Mouse (Mus musculus) lung, embryonic 16.5 days (tissue): ENCODE data around the gene Ppfia3. TPM values are rescaled to one million over a fixed set of nuclear protein-coding genes. Genes with fewer than 3 reads are reported as not detected.

Source experiments
- ATAC-seq: fragments of 200-750 bp; cut with Nextera tagmentation; 2 replicates; pipeline ENCODE4 v1.8.0; 2017; ENCODE audit warnings: low read depth, mild to moderate bottlenecking, moderate library complexity
- H3K27ac ChIP-seq: fragments of 300-500 bp; sonication (generic); 2 replicates; pipeline ENCODE4 v1.5.1; 2014; ENCODE audit warnings: mild to moderate bottlenecking, control low read depth, low read length
- H3K27me3 ChIP-seq: fragments of 300-500 bp; sonication (generic); 2 replicates; pipeline ENCODE4 v1.6.1; 2014; ENCODE audit warnings: low read depth, low read length, mixed read lengths; ENCODE audit not compliant: control insufficient read depth, insufficient read depth
- H3K36me3 ChIP-seq: fragments of 300-500 bp; sonication (generic); 2 replicates; pipeline ENCODE4 v1.6.1; 2014; ENCODE audit warnings: low read length; ENCODE audit not compliant: control insufficient read depth, insufficient read depth
- H3K4me1 ChIP-seq: fragments of 300-500 bp; sonication (generic); replicated peaks from 2 replicates; pipeline ENCODE4 v1.6.1; 2014; ENCODE audit warnings: low read length, mixed read lengths; ENCODE audit not compliant: control insufficient read depth, insufficient read depth
- H3K4me2 ChIP-seq: fragments of 300-500 bp; sonication (generic); 2 replicates; pipeline ENCODE4 v1.6.1; 2014; ENCODE audit warnings: low read depth, low read length, control low read depth
- H3K4me3 ChIP-seq: fragments of 300-500 bp; sonication (generic); 2 replicates; pipeline ENCODE4 v1.5.1; 2014; ENCODE audit warnings: mild to moderate bottlenecking, low read length, control low read depth
- H3K9ac ChIP-seq: fragments of 300-500 bp; sonication (generic); 2 replicates; pipeline ENCODE4 v1.6.1; 2014; ENCODE audit warnings: low read length, control low read depth
- H3K9me3 ChIP-seq: fragments of 300-500 bp; sonication (generic); 2 replicates; pipeline ENCODE4 v1.6.1; 2016; ENCODE audit warnings: low read length; ENCODE audit not compliant: control insufficient read depth
- WGBS: fragments of 180-500 bp; shearing (Covaris S2); extraction: QIAGEN DNeasy Blood & Tissue Kit; methylation state at CpG from one replicate; pipeline ENCODE4 v1.1.7; 2014; 5-methylcytosine and 5-hydroxymethylcytosine counted together
- polyA plus RNA-seq: library from polyadenylated mRNA; unstranded; fragments of >200 nt; fragmentation: Nextera tagmentation; extraction: Ambion mirVana; gene quantifications from 2 replicates; pipeline ENCODE4 v1.2.1, GENCODE M21; 2015

Ppfia3 gene
- polyA plus RNA-seq, 1 experiment from 2014 or later: 2.5 TPM

DNA sequence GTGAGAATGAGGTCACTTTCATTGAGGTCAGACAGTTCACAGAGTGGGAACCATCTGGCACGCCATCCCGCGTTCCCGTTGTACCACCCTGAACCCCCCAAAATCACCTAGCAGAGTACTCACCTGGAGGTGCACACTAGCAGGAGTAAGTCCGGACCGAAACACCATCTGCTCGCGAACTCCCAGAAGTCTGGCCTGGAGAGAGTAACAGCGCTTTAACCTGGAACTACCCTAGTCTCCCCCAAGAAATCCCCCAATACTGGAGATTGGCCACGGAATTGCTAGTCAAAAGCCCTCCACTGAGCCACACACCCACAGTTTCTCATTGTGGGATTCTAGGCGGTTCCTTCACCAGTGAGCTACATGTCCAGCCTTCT lies 26.8 kb downstream of the Ppfia3 start:
- peaks cover 2% of the 10 kb centered on the region; the same call in 1 of the 2 replicates for H3K27me3 ChIP-seq
- 3% methylated on average over 11 of the region's 11 CpGs for WGBS
- peaks cover 36% of the 10 kb centered on the region for H3K4me1 ChIP-seq
- H3K27ac ChIP-seq: 0 out of 2 replicates have a peak overlapping the region, but pooled peaks have one; percentile 4
- ATAC-seq: no peak
- H3K9ac ChIP-seq: peak overlapping the region; percentile 86
- no peaks in the 10 kb centered on the region for H3K9me3 ChIP-seq
- H3K36me3 ChIP-seq: no peaks in the 10 kb centered on the region
- H3K4me3 ChIP-seq: peak overlapping the region; percentile 65
- peak overlapping the region; percentile 95 for H3K4me2 ChIP-seq

DNA sequence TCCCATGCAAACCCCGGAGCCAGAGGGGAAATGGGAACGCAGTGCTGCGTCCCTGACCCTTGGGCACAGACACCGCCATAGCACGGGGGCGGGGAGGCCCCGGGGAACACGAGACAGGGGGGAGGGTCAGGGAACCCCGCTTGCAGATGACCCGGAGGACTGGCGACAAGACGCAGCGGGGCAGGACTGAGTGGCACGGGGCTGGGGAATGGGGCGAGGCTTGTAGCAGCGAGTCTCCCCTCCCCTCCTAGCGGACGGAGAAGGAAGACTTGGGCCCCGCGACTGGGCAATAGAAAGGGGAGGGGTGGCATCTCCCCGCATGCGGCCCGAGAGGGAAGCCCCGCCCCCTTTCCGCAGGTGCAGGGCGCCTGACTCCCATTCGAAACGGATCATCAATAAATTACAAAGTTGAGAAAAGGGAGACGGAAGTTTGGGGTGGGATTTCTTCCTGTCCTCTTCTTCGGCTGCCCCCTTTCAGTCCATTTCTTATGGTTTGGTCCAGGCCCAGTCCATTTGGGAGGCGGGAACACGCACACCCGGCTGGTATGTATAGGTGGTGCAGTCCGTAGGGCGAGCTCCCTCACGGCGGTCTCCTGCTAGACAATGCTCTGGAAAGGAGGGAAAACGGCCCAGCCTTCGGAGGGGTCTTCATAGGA lies 27.3 kb downstream of the Ppfia3 start:
- H3K36me3 ChIP-seq: no peaks in the 10 kb centered on the region
- peak overlapping the region; percentile 86 for H3K9ac ChIP-seq
- WGBS: under 1% methylated on average over 35 of the region's 39 CpGs
- H3K4me3 ChIP-seq: peak overlapping the region; percentile 65
- peak overlapping the region; percentile 95 for H3K4me2 ChIP-seq
- no peaks in the 10 kb centered on the region for H3K9me3 ChIP-seq
- H3K27ac ChIP-seq: peak overlapping the region; percentile 82
- ATAC-seq: peak; percentile 87
- peaks cover 41% of the 10 kb centered on the region for H3K4me1 ChIP-seq
- peaks cover 2% of the 10 kb centered on the region; the same call in 1 of the 2 replicates for H3K27me3 ChIP-seq

GRCm38 (mm10) chr7:45338161-45338911 lies 28.5 kb downstream of the Ppfia3 start:
- ATAC-seq: peak; percentile 6; the same call in 1 of the 2 replicates
- H3K9ac ChIP-seq: peak overlapping the region; percentile 86
- WGBS: 6% methylated on average over 14 of the region's 14 CpGs
- H3K4me3 ChIP-seq: peak overlapping the region; percentile 65
- peak overlapping the region; percentile 82; the same call in 1 of the 2 replicates for H3K27ac ChIP-seq
- peaks cover 46% of the 10 kb centered on the region for H3K4me1 ChIP-seq
- H3K27me3 ChIP-seq: peaks cover 2% of the 10 kb centered on the region; the same call in 1 of the 2 replicates
- H3K36me3 ChIP-seq: no peaks in the 10 kb centered on the region
- peak overlapping the region; percentile 95 for H3K4me2 ChIP-seq
- H3K9me3 ChIP-seq: no peaks in the 10 kb centered on the region

DNA sequence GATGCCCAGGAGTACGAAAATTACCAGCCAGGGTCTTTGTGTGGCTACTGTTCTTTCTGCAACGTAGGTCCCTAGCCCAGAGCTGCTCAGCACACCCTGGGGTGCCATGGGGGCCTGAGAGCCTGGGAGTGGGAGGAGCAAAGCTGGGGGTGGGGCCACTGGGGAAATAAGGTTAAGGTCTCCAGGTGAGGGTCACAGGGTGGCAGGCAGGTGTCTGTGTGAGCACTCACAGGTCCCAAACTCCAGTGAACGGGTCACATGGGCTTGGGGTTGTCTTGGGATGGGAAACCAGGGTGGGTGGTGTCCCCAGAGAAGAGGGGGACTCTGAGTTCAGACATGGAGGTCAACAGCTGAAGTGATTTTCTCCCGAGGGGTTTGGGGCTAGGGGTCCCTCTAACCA lies 29.4 kb downstream of the Ppfia3 start:
- WGBS: 16% methylated on average over 4 of the region's 4 CpGs
- Histone ChIP-seq H3K4me1 (peaks cover 51% of the 10 kb centered on the region), H3K4me2 (peak overlapping the region; percentile 95; the same call in 1 of the 2 replicates), H3K27ac (0 out of 2 replicates have a peak overlapping the region, but pooled peaks have one; percentile 6), H3K9ac (no peak overlapping the region), H3K9me3 (no peaks in the 10 kb centered on the region), H3K4me3 (no peak overlapping the region), H3K27me3 (peaks cover 2% of the 10 kb centered on the region; the same call in 1 of the 2 replicates), H3K36me3 (no peaks in the 10 kb centered on the region)
- ATAC-seq: no peak

- no peaks in the 10 kb centered on the region for H3K9me3 ChIP-seq
- no peaks in the 10 kb centered on the region for H3K36me3 ChIP-seq
- ATAC-seq: no peak
- H3K9ac ChIP-seq: no peak overlapping the region
- no peak overlapping the region for H3K4me3 ChIP-seq
- H3K4me1 ChIP-seq: peaks cover 49% of the 10 kb centered on the region
- no peak overlapping the region for H3K27ac ChIP-seq
- 86% methylated on average over 4 of the region's 4 CpGs for WGBS
- peaks cover 2% of the 10 kb centered on the region; the same call in 1 of the 2 replicates for H3K27me3 ChIP-seq
- no peak overlapping the region for H3K4me2 ChIP-seq
Observed at GRCm38 (mm10) chr7:45336319-45336718, 30.5 kb downstream of the Ppfia3 start.

GRCm38 (mm10) chr7:45335056-45335455 lies 31.8 kb downstream of the Ppfia3 start, which contains the start of gene Hrc:
Hrc (plus strand) TSS chr7:45335290.
- Histone ChIP-seq H3K9me3 (no peaks in the 10 kb centered on the region), H3K27ac (peak within 1 kb of the TSS; percentile 37), H3K4me1 (peaks cover 37% of the 10 kb centered on the region), H3K9ac (peak within 1 kb of the TSS; percentile 33; the same call in 1 of the 2 replicates), H3K4me3 (0 out of 2 replicates have a peak within 1 kb of the TSS, but pooled peaks have one; percentile 63), H3K27me3 (peaks cover 2% of the 10 kb centered on the region; the same call in 1 of the 2 replicates), H3K36me3 (no peaks in the 10 kb centered on the region), H3K4me2 (peak within 1 kb of the TSS; percentile 78)
- WGBS: 22% methylated on average over 5 of the region's 5 CpGs
- no peak for ATAC-seq

GRCm38 (mm10) chr7:45334605-45335004 lies 32.2 kb downstream of the Ppfia3 start:
- Histone ChIP-seq H3K27ac (peak overlapping the region; percentile 37), H3K9ac (peak overlapping the region; percentile 33; the same call in 1 of the 2 replicates), H3K9me3 (no peaks in the 10 kb centered on the region), H3K4me2 (no peak overlapping the region), H3K36me3 (no peaks in the 10 kb centered on the region), H3K27me3 (peaks cover 2% of the 10 kb centered on the region; the same call in 1 of the 2 replicates), H3K4me3 (no peak overlapping the region), H3K4me1 (peaks cover 36% of the 10 kb centered on the region)
- no peak for ATAC-seq
- WGBS: 6% methylated on average over 3 of the region's 3 CpGs

GRCm38 (mm10) chr7:45333431-45333982 lies 33.3 kb downstream of the Ppfia3 start, which contains the start of gene Trpm4:
Trpm4 (minus strand) TSS chr7:45333780.
- no peaks in the 10 kb centered on the region for H3K9me3 ChIP-seq
- peak within 1 kb of the TSS; percentile 73 for H3K9ac ChIP-seq
- H3K4me2 ChIP-seq: peak within 1 kb of the TSS; percentile 78
- ATAC-seq: peak; percentile 88
- WGBS: under 1% methylated on average over 38 of the region's 38 CpGs
- peaks cover 2% of the 10 kb centered on the region; the same call in 1 of the 2 replicates for H3K27me3 ChIP-seq
- H3K4me1 ChIP-seq: peaks cover 26% of the 10 kb centered on the region
- peak within 1 kb of the TSS; percentile 63 for H3K4me3 ChIP-seq
- no peaks in the 10 kb centered on the region for H3K36me3 ChIP-seq
- peak within 1 kb of the TSS; percentile 86 for H3K27ac ChIP-seq
